Mouse (Mus musculus): ENCODE results near the gene Fez2.

Fez2 gene

GRCm38 (mm10) chr17:78368481-78368880, 49.5 kb downstream of the Fez2 start:
- DNase-seq (ENCODE audit: low spot score in 2 of 2) = no peak

GRCm38 (mm10) chr17:78366070-78366469, 51.9 kb downstream of the Fez2 start:
- no peak for DNase-seq (ENCODE audit: low spot score in 2 of 2)

GRCm38 (mm10) chr17:78364555-78365302, 53.2 kb downstream of the Fez2 start:
- no peak for DNase-seq (ENCODE audit: low spot score in 2 of 2)

- no peak for DNase-seq (ENCODE audit: low spot score in 2 of 2)
Measured at GRCm38 (mm10) chr17:78361939-78362728, 55.8 kb downstream of the Fez2 start.

- DNase-seq (ENCODE audit: low spot score in 2 of 2) = no peak
Measured at GRCm38 (mm10) chr17:78358251-78358726, 59.7 kb downstream of the Fez2 start.

GRCm38 (mm10) chr17:78357753-78358152, 60.2 kb downstream of the Fez2 start:
- DNase-seq (ENCODE audit: low spot score in 2 of 2) = no peak

- DNase-seq (ENCODE audit: low spot score in 2 of 2) = no peak
Measured at GRCm38 (mm10) chr17:78355611-78356010, 62.3 kb downstream of the Fez2 start.

- DNase-seq (ENCODE audit: low spot score in 2 of 2) = no peak
Measured at GRCm38 (mm10) chr17:78354871-78355270, 63.1 kb downstream of the Fez2 start.

GRCm38 (mm10) chr17:78354411-78354810, 63.5 kb downstream of the Fez2 start:
- DNase-seq (ENCODE audit: low spot score in 2 of 2) = no peak

- no peak for DNase-seq (ENCODE audit: low spot score in 2 of 2)
Measured at GRCm38 (mm10) chr17:78352500-78352855, 65.5 kb downstream of the Fez2 start.

- DNase-seq (ENCODE audit: low spot score in 2 of 2) = no peak
Measured at GRCm38 (mm10) chr17:78351676-78352499, 66.1 kb downstream of the Fez2 start.

GRCm38 (mm10) chr17:78347111-78347801, 70.7 kb downstream of the Fez2 start:
- DNase-seq (ENCODE audit: low spot score in 2 of 2) = no peak

GRCm38 (mm10) chr17:78343688-78344087, 74.3 kb downstream of the Fez2 start:
- DNase-seq (ENCODE audit: low spot score in 2 of 2) = no peak

GRCm38 (mm10) chr17:78335250-78335649, 82.7 kb downstream of the Fez2 start:
- DNase-seq (ENCODE audit: low spot score in 2 of 2) = no peak

GRCm38 (mm10) chr17:78333275-78333674, 84.7 kb downstream of the Fez2 start:
- DNase-seq (ENCODE audit: low spot score in 2 of 2) = no peak

- DNase-seq (ENCODE audit: low spot score in 2 of 2) = no peak
Measured at GRCm38 (mm10) chr17:78331438-78331837, 86.5 kb downstream of the Fez2 start.

GRCm38 (mm10) chr17:78328287-78328686, 89.7 kb downstream of the Fez2 start:
- no peak for DNase-seq (ENCODE audit: low spot score in 2 of 2)

- DNase-seq (ENCODE audit: low spot score in 2 of 2) = no peak
Measured at GRCm38 (mm10) chr17:78327187-78327586, 90.8 kb downstream of the Fez2 start.

GRCm38 (mm10) chr17:78326381-78326780, 91.6 kb downstream of the Fez2 start:
- no peak for DNase-seq (ENCODE audit: low spot score in 2 of 2)

GRCm38 (mm10) chr17:78325761-78326332, 92.1 kb downstream of the Fez2 start:
- no peak for DNase-seq (ENCODE audit: low spot score in 2 of 2)

Data from left cerebral cortex, adult 9 months (tissue).